Mouse (Mus musculus) liver, embryonic 14.5 days (tissue): ENCODE data around the gene Cyp2c38. TPM values are rescaled to one million over a fixed set of nuclear protein-coding genes. Genes with fewer than 3 reads are reported as not detected.
"Not testable (repeated sequence)": the region's sequence is repeated elsewhere in the genome, so short reads cannot be mapped to it uniquely, and the experiment has no call there.

Source experiments
- ATAC-seq: fragments of 200-750 bp; cut with Nextera tagmentation; 2 replicates; pipeline ENCODE4 v1.8.0; 2017; ENCODE audit warnings: moderate number of reproducible peaks, mild to moderate bottlenecking, moderate library complexity; ENCODE audit not compliant: insufficient read depth
- DNase-seq, 3 experiments: peaks; one replicate each; pipeline ENCODE4 v3.0.0-alpha.2; 2012 to 2013; ENCODE audit warnings: low read depth in 3 of 3, low spot score in 3 of 3
- H3K27ac ChIP-seq: fragments of 300-500 bp; sonication (generic); 2 replicates; pipeline ENCODE4 v1.5.1; 2014; ENCODE audit warnings: moderate library complexity, mild to moderate bottlenecking, control low read depth, inconsistent platforms
- H3K27me3 ChIP-seq: fragments of 300-500 bp; sonication (generic); 2 replicates; pipeline ENCODE4 v1.6.1; 2014; ENCODE audit warnings: mild to moderate bottlenecking, low read length, moderate library complexity; ENCODE audit not compliant: control insufficient read depth, insufficient read depth
- H3K36me3 ChIP-seq: fragments of 300-500 bp; sonication (generic); replicated peaks from 2 replicates; pipeline ENCODE4 v1.6.1; 2014; ENCODE audit warnings: low read depth; ENCODE audit not compliant: control insufficient read depth, insufficient read depth
- H3K4me1 ChIP-seq, 2 experiments: fragments of 200-500 bp in 1 of 2; fragments of 300-500 bp in 1 of 2; sonication (generic) in 1 of 2; replicated peaks; 2 replicates each; pipeline ENCODE4 v1.6.1; 2012 to 2014; ENCODE audit warnings: antibody characterized with exemption in 1 of 2, inconsistent platforms in 1 of 2, low read length in 1 of 2; ENCODE audit not compliant: control insufficient read depth in 2 of 2, insufficient read depth in 2 of 2
- H3K4me2 ChIP-seq: fragments of 300-500 bp; sonication (generic); 2 replicates; pipeline ENCODE4 v1.6.1; 2014; ENCODE audit warnings: low read depth, mild to moderate bottlenecking, control low read depth, moderate library complexity
- H3K4me3 ChIP-seq, 2 experiments: fragments of 200-500 bp in 1 of 2; fragments of 300-500 bp in 1 of 2; sonication (generic) in 1 of 2; 2 replicates each; pipeline ENCODE4 v1.5.1; 2012 to 2014; ENCODE audit warnings: low read depth in 2 of 2, low read length in 2 of 2, mild to moderate bottlenecking in 2 of 2, control low read depth in 1 of 2, inconsistent platforms in 1 of 2, moderate library complexity in 1 of 2; ENCODE audit not compliant: insufficient read depth in 1 of 2
- H3K9ac ChIP-seq: fragments of 300-500 bp; sonication (generic); replicated peaks from 2 replicates; pipeline ENCODE4 v1.6.1; 2014; ENCODE audit warnings: mild to moderate bottlenecking, control low read depth, moderate library complexity
- H3K9me3 ChIP-seq: fragments of 300-500 bp; sonication (generic); 2 replicates; pipeline ENCODE4 v1.6.1; 2016; ENCODE audit warnings: low read length, mixed read lengths; ENCODE audit not compliant: control insufficient read depth
- CTCF ChIP-seq: IDR thresholded peaks from 2 replicates; pipeline ENCODE4 v1.5.1; 2016; ENCODE audit warnings: antibody characterized with exemption, low read depth, control low read depth
- EP300 ChIP-seq: IDR thresholded peaks from 2 replicates; pipeline ENCODE4 v1.6.1; 2016; ENCODE audit warnings: antibody characterized with exemption, low read depth
- WGBS: fragments of 180-500 bp; shearing (Covaris S2); extraction: QIAGEN DNeasy Blood & Tissue Kit; methylation state at CpG from one replicate; pipeline ENCODE4 v1.1.7; 2014; ENCODE audit not compliant: insufficient replicate concordance; 5-methylcytosine and 5-hydroxymethylcytosine counted together
- polyA plus RNA-seq, 2 experiments: library from polyadenylated mRNA; depleted of rRNA in 1 of 2; stranded (reverse) in 1 of 2; unstranded in 1 of 2; fragments of >200 nt; fragmentation: Nextera tagmentation in 1 of 2; extraction: Ambion mirVana in 1 of 2; gene quantifications; 2 replicates each; pipeline versions ENCODE4 v1.2.1 to v1.2.3; 2012 to 2014

The Cyp2c38 gene
- polyA plus RNA-seq (2012; rRNA removed) (not detected in 2 replicates), polyA plus RNA-seq (2014; fragmentation: Nextera tagmentation; extraction: Ambion mirVana) (not detected in 2 replicates)

DNA sequence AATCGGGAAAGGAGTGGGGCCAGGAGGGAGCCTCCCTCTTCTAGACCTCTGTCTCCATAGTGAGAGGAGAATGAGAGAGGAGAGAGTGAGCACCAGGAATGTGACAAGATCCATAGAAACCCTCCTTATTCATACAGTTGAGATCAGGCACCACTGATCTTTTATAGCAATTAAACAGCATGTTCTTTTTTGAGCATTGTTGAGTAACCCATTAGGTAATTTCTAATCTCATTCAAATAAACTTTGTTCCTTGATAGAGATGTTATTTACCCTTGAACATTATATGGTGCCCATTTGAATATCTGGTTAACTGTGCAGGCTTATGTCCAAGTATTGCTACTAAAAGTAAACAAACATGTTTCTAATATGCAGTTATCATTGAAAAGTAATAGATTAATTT, at the start of gene Cyp2c38:
TSS of gene Cyp2c38 (minus strand) at position 135 of the 400 bp plus-strand sequence.
- Histone ChIP-seq H3K9ac (no peak within 1 kb of the TSS), H3K36me3 (no peaks in the 10 kb centered on the region), H3K4me1 (no peaks in the 10 kb centered on the region), H3K4me3 (no peak within 1 kb of the TSS), H3K4me2 (no peak within 1 kb of the TSS), H3K27me3 (no peaks in the 10 kb centered on the region), H3K9me3 (no peaks in the 10 kb centered on the region), H3K27ac (no peak within 1 kb of the TSS)
- ATAC-seq (no peak), DNase-seq (no peak)
- WGBS, result 52% methylated on average over 1 of the region's 1 CpGs
- TF ChIP-seq CTCF, result no peak
- TF ChIP-seq EP300, result no peak

DNA sequence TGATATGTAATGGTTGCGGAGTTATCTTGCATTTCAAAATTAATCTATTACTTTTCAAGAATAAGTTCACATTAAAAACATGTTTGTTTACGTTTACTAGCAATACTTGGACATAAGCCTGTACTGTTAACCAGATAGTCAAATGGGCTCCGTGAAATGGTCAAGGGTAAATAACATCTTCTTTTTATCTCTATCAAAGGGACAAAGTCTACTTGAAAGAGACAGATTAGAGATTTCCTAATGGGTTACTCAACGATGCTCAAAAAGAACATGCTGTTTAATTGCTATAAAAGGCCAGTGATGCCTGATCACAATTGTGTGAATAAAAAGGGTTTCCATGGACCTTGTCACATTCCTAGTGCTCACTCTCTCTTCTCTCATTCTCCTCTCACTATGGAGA, 47.7 kb upstream of the Cyp2c38 start, which contains the start of gene Cyp2c39:
TSS of gene Cyp2c39 (plus strand) at position 329 of the 400 bp plus-strand sequence.
- WGBS, result 49% methylated on average over 4 of the region's 4 CpGs
- H3K36me3 ChIP-seq, result no peaks in the 10 kb centered on the region
- ATAC-seq (no peak), DNase-seq (no peak)
- TF ChIP-seq EP300 (no peak), CTCF (no peak)
- H3K9ac ChIP-seq, result no peak within 1 kb of the TSS
- H3K27ac ChIP-seq, result no peak within 1 kb of the TSS
- H3K4me1 ChIP-seq, result no peaks in the 10 kb centered on the region
- no peak within 1 kb of the TSS for H3K4me2 ChIP-seq
- no peaks in the 10 kb centered on the region for H3K9me3 ChIP-seq
- no peak within 1 kb of the TSS for H3K4me3 ChIP-seq
- no peaks in the 10 kb centered on the region for H3K27me3 ChIP-seq

DNA sequence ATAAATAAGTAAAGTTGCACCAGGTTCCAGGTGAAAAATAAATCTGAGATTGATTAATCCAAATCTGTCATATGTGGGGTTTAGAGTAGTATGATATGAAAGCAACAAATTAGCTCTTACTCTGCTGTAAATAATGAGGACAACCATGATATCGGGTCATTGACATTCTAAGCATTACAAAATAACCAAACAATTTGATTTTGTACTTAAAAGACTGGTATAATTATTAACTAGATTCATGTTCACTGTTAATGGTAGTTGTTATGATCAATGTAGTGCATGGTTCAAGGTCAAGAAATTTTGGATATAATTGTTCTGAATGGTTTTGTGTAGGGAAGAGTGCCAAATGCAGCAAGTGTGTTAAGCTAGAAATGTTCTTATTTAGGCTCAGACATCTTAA, 46.7 kb upstream of the Cyp2c38 start:
- H3K27ac ChIP-seq, result no peak overlapping the region
- no peak for DNase-seq
- no peaks in the 10 kb centered on the region for H3K4me1 ChIP-seq
- H3K4me3 ChIP-seq, result no peak overlapping the region
- H3K27me3 ChIP-seq, result no peaks in the 10 kb centered on the region
- no peak overlapping the region for H3K4me2 ChIP-seq
- no peak for TF ChIP-seq EP300
- TF ChIP-seq CTCF, result no peak
- no peak overlapping the region for H3K9ac ChIP-seq
- 32% methylated on average over 1 of the region's 1 CpGs for WGBS
- H3K36me3 ChIP-seq, result no peaks in the 10 kb centered on the region
- no peak for ATAC-seq
- H3K9me3 ChIP-seq, result no peaks in the 10 kb centered on the region

DNA sequence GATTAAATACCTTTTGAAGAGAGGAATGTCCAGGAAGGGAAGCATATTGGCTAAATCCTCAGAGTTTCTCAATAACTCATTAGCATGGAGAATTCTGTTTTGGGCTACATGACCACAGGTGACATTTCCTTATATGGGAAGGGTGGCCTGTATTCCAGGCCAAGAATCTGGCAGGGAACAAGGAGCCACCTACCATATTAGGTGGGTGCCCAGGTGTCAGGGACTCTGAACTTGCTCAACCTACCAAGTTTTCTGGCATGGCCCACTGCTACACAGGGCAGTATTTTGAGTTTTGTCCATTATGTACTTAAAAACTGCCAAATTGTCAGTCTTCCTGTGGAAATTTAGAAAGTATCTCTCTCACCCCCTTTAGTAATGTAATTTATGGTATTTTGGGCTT, 43.5 kb upstream of the Cyp2c38 start:
- no peaks in the 10 kb centered on the region for H3K27me3 ChIP-seq
- no peaks in the 10 kb centered on the region for H3K36me3 ChIP-seq
- H3K27ac ChIP-seq, result no peak overlapping the region
- no peak overlapping the region for H3K4me3 ChIP-seq
- H3K9me3 ChIP-seq, result no peaks in the 10 kb centered on the region
- no peak for ATAC-seq
- H3K4me1 ChIP-seq, result no peaks in the 10 kb centered on the region
- H3K4me2 ChIP-seq, result no peak overlapping the region
- DNase-seq, result no peak
- no peak overlapping the region for H3K9ac ChIP-seq
- TF ChIP-seq CTCF, result no peak
- no peak for TF ChIP-seq EP300

GRCm38 (mm10) chr19:39483961-39484360, 21.1 kb upstream of the Cyp2c38 start:
- H3K4me1 ChIP-seq, DNase-seq, H3K4me3 ChIP-seq, H3K9ac ChIP-seq, ATAC-seq, H3K4me2 ChIP-seq, H3K27ac ChIP-seq, H3K27me3 ChIP-seq, H3K9me3 ChIP-seq, H3K36me3 ChIP-seq: not testable (repeated sequence)
- 67% methylated on average over 1 of the region's 1 CpGs for WGBS
